Mouse (Mus musculus): Measurements from ENCODE around the gene Btaf1. TPM values are rescaled to one million over a fixed set of nuclear protein-coding genes. Genes with fewer than 3 reads are reported as not detected.

Gene Btaf1
- total and polyA plus RNA-seq, 3 experiments, result 2.7 to 13.5 (median 12.4) TPM

DNA sequence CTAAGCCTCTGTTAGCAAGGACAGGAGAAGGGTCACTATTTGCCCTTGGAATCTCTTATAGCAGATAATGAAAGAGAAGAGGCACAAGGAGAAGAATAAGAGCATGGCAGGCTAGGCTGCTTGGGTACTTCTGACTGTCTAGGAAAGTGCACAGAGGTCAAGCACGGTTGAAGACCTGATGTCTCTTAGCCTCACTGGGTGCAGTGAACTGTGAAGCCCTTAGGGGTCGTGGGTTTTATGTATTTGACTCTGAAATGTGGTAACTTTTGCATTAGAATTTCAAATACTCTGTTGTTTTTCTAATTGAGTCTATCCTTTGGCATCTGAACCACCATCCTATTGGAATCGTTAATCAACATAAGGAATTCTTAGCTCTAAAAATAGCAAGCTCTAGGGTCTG, 38.2 kb upstream of the Btaf1 start:
- H3K4me1 ChIP-seq (ENCODE audit: control insufficient read depth, insufficient read depth, low read length), result no peaks in the 10 kb centered on the region
- DNase-seq, result no peak
- H3K27ac ChIP-seq, result no peak overlapping the region
- TF ChIP-seq POLR2A (IDR thresholded peaks at IDR 0.05; ENCODE audit: insufficient read depth, low read depth, low read length) (no peak), EP300 (IDR thresholded peaks at IDR 0.05; ENCODE audit: insufficient read depth, low read depth, low read length) (no peak), CTCF (IDR thresholded peaks at IDR 0.05) (no peak)
- H3K4me3 ChIP-seq, result no peak overlapping the region
- H3K27me3 ChIP-seq (ENCODE audit: control insufficient read depth, insufficient read depth, low read length), result no peaks in the 10 kb centered on the region
- 73% methylated on average over 3 of the region's 3 CpGs for WGBS
- H3K9ac ChIP-seq (ENCODE audit: low read depth, low read length), result no peak overlapping the region
- H3K36me3 ChIP-seq (ENCODE audit: control insufficient read depth, insufficient read depth, low read length), result peaks cover 15% of the 10 kb centered on the region
- intact Hi-C loops (cut with DNase I), result no loop called here
- H3K79me2 ChIP-seq (replicated peaks; ENCODE audit: control insufficient read depth, insufficient read depth, low read length), result no peaks in the 10 kb centered on the region

DNA sequence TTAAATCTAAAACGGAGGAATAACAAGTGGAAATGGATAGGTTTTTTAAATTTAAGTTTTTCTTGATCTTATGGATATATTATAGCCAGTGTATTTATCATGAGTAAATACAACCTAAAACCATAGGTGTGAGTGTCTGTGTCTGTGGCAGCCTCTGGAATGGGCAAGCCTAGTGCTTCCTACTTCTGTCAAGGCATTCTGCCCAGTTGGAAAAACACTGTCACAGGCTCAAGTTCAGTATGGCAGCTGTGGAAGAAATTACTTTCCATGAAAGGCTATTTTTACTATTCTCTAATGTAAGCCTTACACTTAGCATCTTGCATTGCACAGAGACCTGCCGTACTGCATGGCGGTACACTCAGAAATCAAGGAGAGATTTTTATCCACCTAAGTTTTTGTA, 34.1 kb upstream of the Btaf1 start:
- Histone ChIP-seq H3K4me1 (ENCODE audit: control insufficient read depth, insufficient read depth, low read length) (no peaks in the 10 kb centered on the region), H3K36me3 (ENCODE audit: control insufficient read depth, insufficient read depth, low read length) (peaks cover 11% of the 10 kb centered on the region), H3K9ac (ENCODE audit: low read depth, low read length) (no peak overlapping the region), H3K27me3 (ENCODE audit: control insufficient read depth, insufficient read depth, low read length) (no peaks in the 10 kb centered on the region), H3K79me2 (replicated peaks; ENCODE audit: control insufficient read depth, insufficient read depth, low read length) (no peaks in the 10 kb centered on the region), H3K4me3 (no peak overlapping the region), H3K27ac (no peak overlapping the region)
- TF ChIP-seq POLR2A (IDR thresholded peaks at IDR 0.05; ENCODE audit: insufficient read depth, low read depth, low read length), result no peak
- no peak for TF ChIP-seq EP300 (IDR thresholded peaks at IDR 0.05; ENCODE audit: insufficient read depth, low read depth, low read length)
- no peak for TF ChIP-seq CTCF (IDR thresholded peaks at IDR 0.05)
- WGBS, result 91% methylated on average over 3 of the region's 3 CpGs
- intact Hi-C loops (cut with DNase I), result loop anchor here (5.0 kb wide), 1 partner anchor 34 kb away; no protein-coding TSS in a partner anchor
- no peak for DNase-seq

DNA sequence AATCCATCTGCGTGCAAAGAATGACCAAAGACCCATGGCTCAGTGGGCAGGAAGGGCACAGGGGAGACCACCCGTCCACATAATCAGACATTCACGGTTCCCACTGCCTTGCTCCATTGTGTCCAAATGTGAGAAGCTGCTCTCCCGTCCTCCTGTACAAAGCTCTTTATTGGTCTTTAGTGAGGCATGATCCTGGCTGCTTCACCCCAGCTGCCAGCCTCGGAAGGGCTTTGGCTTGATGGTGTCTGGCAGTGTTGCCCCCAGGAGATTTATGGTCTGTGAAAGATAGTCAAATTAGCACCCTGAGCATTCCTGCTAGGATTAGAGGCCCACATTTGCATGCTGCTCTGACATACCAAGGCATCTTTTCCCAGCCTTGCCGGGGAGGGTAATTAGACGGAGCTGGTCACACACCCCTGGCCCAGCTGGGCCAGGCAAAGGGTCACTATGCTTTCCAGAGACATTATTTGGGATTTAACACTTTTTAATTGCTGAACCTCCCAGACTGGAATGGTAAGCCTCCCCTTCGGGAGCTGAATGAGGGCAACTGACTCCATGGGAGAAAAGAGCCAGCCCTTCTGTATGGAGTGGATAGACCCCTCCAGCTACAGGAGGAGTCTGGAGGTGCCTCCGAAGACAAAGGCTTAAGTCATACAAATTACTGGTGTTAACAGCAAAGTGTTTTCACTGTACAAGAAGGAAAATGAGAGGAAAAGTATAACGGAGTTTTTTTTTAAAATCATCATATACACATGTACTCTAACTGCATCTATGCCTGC, 28.9 kb upstream of the Btaf1 start:
- intact Hi-C loops (cut with DNase I), result loop anchor here (2.0 kb wide), 1 partner anchor 22 kb away; the partner anchor contains the start of gene Fgfbp3
- no peaks in the 10 kb centered on the region for H3K79me2 ChIP-seq (replicated peaks; ENCODE audit: control insufficient read depth, insufficient read depth, low read length)
- WGBS, result 52% methylated on average over 10 of the region's 10 CpGs
- no peak overlapping the region for H3K9ac ChIP-seq (ENCODE audit: low read depth, low read length)
- H3K36me3 ChIP-seq (ENCODE audit: control insufficient read depth, insufficient read depth, low read length), result peaks cover 2% of the 10 kb centered on the region; the same call in 1 of the 2 replicates
- H3K27ac ChIP-seq, result no peak overlapping the region
- no peaks in the 10 kb centered on the region for H3K4me1 ChIP-seq (ENCODE audit: control insufficient read depth, insufficient read depth, low read length)
- H3K4me3 ChIP-seq, result no peak overlapping the region
- no peak for DNase-seq
- no peak for TF ChIP-seq POLR2A (IDR thresholded peaks at IDR 0.05; ENCODE audit: insufficient read depth, low read depth, low read length)
- no peak for TF ChIP-seq CTCF (IDR thresholded peaks at IDR 0.05)
- no peak for TF ChIP-seq EP300 (IDR thresholded peaks at IDR 0.05; ENCODE audit: insufficient read depth, low read depth, low read length)
- H3K27me3 ChIP-seq (ENCODE audit: control insufficient read depth, insufficient read depth, low read length), result no peaks in the 10 kb centered on the region

DNA sequence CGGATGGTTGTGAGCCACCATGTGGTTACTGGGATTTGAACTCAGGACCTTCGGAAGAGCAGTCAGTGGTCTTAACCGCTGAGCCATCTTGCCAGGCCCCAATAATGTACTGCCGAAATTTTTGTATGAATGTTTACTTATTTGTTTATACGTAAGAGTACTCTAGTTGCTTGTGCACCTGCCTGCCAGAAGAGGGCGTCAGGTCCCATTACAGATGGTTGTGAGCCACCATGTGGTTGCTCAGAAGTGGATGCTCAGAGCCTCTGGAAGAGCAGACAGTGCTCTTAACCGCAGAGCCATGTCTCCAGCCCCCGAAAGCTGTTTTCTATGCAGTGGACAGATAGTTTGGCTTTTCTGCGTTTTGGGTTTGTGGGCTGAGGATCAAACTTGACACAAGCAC, 28.1 kb upstream of the Btaf1 start:
- no peaks in the 10 kb centered on the region for H3K27me3 ChIP-seq (ENCODE audit: control insufficient read depth, insufficient read depth, low read length)
- no peaks in the 10 kb centered on the region for H3K36me3 ChIP-seq (ENCODE audit: control insufficient read depth, insufficient read depth, low read length)
- WGBS, result 58% methylated on average over 9 of the region's 9 CpGs
- no peaks in the 10 kb centered on the region for H3K4me1 ChIP-seq (ENCODE audit: control insufficient read depth, insufficient read depth, low read length)
- H3K27ac ChIP-seq, result no peak overlapping the region
- DNase-seq, result no peak
- H3K79me2 ChIP-seq (replicated peaks; ENCODE audit: control insufficient read depth, insufficient read depth, low read length), result no peaks in the 10 kb centered on the region
- H3K9ac ChIP-seq (ENCODE audit: low read depth, low read length), result no peak overlapping the region
- no peak overlapping the region for H3K4me3 ChIP-seq
- intact Hi-C loops (cut with DNase I), result loop anchor here (2.0 kb wide), 1 partner anchor 21 kb away; the partner anchor contains the start of gene Fgfbp3
- TF ChIP-seq POLR2A (IDR thresholded peaks at IDR 0.05; ENCODE audit: insufficient read depth, low read depth, low read length) (no peak), CTCF (IDR thresholded peaks at IDR 0.05) (peak; percentile 72), EP300 (IDR thresholded peaks at IDR 0.05; ENCODE audit: insufficient read depth, low read depth, low read length) (no peak)

DNA sequence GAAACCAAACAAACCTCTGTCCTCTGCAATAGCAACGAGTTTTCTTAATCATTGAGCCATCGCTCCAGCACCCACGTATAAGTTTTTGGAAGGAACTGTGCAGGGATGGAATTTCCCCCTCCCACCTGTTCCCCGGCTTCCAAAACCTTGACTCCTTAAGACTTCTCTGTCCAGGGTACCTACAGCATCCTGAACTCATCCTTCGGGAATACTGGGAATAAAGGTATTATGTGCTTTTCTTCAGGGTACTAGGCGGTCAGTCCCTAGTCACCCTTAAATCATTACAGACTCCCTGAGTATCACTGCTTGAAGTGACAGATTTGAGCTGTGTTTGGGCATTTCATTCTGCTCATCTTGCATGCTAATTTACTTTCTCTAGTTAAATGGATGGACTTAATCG, 22.5 kb upstream of the Btaf1 start:
- DNase-seq, result no peak
- no peaks in the 10 kb centered on the region for H3K27me3 ChIP-seq (ENCODE audit: control insufficient read depth, insufficient read depth, low read length)
- 52% methylated on average over 7 of the region's 7 CpGs for WGBS
- no peaks in the 10 kb centered on the region for H3K79me2 ChIP-seq (replicated peaks; ENCODE audit: control insufficient read depth, insufficient read depth, low read length)
- no peak overlapping the region for H3K4me3 ChIP-seq
- no peak overlapping the region for H3K27ac ChIP-seq
- H3K36me3 ChIP-seq (ENCODE audit: control insufficient read depth, insufficient read depth, low read length), result no peaks in the 10 kb centered on the region
- H3K9ac ChIP-seq (ENCODE audit: low read depth, low read length), result no peak overlapping the region
- H3K4me1 ChIP-seq (ENCODE audit: control insufficient read depth, insufficient read depth, low read length), result no peaks in the 10 kb centered on the region
- intact Hi-C loops (cut with DNase I), result no loop called here
- no peak for TF ChIP-seq CTCF (IDR thresholded peaks at IDR 0.05)
- TF ChIP-seq POLR2A (IDR thresholded peaks at IDR 0.05; ENCODE audit: insufficient read depth, low read depth, low read length), result no peak
- no peak for TF ChIP-seq EP300 (IDR thresholded peaks at IDR 0.05; ENCODE audit: insufficient read depth, low read depth, low read length)
